Mouse (Mus musculus) embryonic facial prominence, embryonic 11.5 days (tissue): ENCODE results near the gene Kit. TPM values are rescaled to one million over a fixed set of nuclear protein-coding genes. Genes with fewer than 3 reads are reported as not detected.

Experiments used
- ATAC-seq: fragments of 200-750 bp; cut with Nextera tagmentation; replicated peaks from 2 replicates; pipeline ENCODE4 v1.8.0; 2017; ENCODE audit warnings: low read depth; ENCODE audit not compliant: insufficient number of reproducible peaks, low FRiP score, low TSS enrichment
- DNase-seq: peaks from one replicate; pipeline ENCODE4 v3.0.0-alpha.2; 2015; ENCODE audit warnings: low spot score
- H3K27ac ChIP-seq: fragments of 300-500 bp; sonication (generic); replicated peaks from 2 replicates; pipeline ENCODE4 v1.5.1; 2014; ENCODE audit warnings: mild to moderate bottlenecking, low read depth, low read length, control low read depth
- H3K27me3 ChIP-seq: fragments of 300-500 bp; sonication (generic); 2 replicates; pipeline ENCODE4 v1.6.1; 2014; ENCODE audit warnings: mild to moderate bottlenecking, low read length, moderate library complexity, mixed read lengths; ENCODE audit not compliant: control insufficient read depth, insufficient read depth
- H3K36me3 ChIP-seq: fragments of 300-500 bp; sonication (generic); replicated peaks from 2 replicates; pipeline ENCODE4 v1.6.1; 2014; ENCODE audit warnings: low read depth, mild to moderate bottlenecking, low read length, moderate library complexity, mixed read lengths; ENCODE audit not compliant: control insufficient read depth, insufficient read depth
- H3K4me1 ChIP-seq: fragments of 300-500 bp; sonication (generic); 2 replicates; pipeline ENCODE4 v1.6.1; 2014; ENCODE audit warnings: low read length, mixed read lengths; ENCODE audit not compliant: control insufficient read depth, insufficient read depth
- H3K4me2 ChIP-seq: fragments of 300-500 bp; sonication (generic); 2 replicates; pipeline ENCODE4 v1.6.1; 2014; ENCODE audit warnings: low read depth, mild to moderate bottlenecking, control low read depth, low read length, moderate library complexity
- H3K4me3 ChIP-seq: fragments of 300-500 bp; sonication (generic); 2 replicates; pipeline ENCODE4 v1.5.1; 2014; ENCODE audit warnings: low read depth, low read length, control low read depth
- H3K9ac ChIP-seq: fragments of 300-500 bp; sonication (generic); replicated peaks from 2 replicates; pipeline ENCODE4 v1.6.1; 2014; ENCODE audit warnings: mild to moderate bottlenecking, control low read depth, low read length
- H3K9me3 ChIP-seq: fragments of 300-500 bp; sonication (generic); replicated peaks from 2 replicates; pipeline ENCODE4 v1.6.1; 2016; ENCODE audit warnings: mild to moderate bottlenecking, low read length, inconsistent platforms, mixed read lengths; ENCODE audit not compliant: control insufficient read depth
- WGBS: fragments of 180-500 bp; shearing (Covaris S2); extraction: QIAGEN DNeasy Blood & Tissue Kit; methylation state at CpG from one replicate; pipeline ENCODE4 v1.1.7; 2014; 5-methylcytosine and 5-hydroxymethylcytosine counted together
- polyA plus RNA-seq: library from polyadenylated mRNA; unstranded; fragments of >200 nt; fragmentation: Nextera tagmentation; extraction: Ambion mirVana; gene quantifications from 2 replicates; pipeline ENCODE4 v1.2.1, GENCODE M21; 2014

The Kit gene
- polyA plus RNA-seq, 1 experiment from 2014 or later: 21.0 TPM

DNA sequence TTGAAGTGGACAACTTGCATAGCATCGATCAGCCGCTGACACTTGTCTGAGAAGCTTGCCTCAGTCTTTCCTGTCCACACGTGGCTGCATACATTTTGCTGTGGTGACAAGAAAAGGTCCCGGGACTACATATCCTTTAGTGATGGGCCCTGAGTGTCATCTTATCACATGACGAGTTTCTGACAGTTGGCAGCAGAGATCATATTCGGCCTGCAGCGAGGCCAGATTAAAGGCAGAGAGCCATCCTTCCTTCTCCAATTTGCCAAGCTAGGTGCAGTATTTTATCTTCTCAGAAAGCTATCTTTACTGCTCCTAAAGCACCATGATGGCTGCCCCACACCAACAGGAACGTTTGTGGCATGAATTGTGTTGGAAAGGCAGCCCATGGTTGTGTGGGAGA, 127.4 kb downstream of the Kit start:
- WGBS: 93% methylated on average over 8 of the region's 8 CpGs
- no peak overlapping the region for H3K9ac ChIP-seq
- H3K36me3 ChIP-seq: no peaks in the 10 kb centered on the region
- H3K27ac ChIP-seq: no peak overlapping the region
- H3K4me1 ChIP-seq: no peaks in the 10 kb centered on the region
- no peaks in the 10 kb centered on the region for H3K27me3 ChIP-seq
- H3K4me3 ChIP-seq: no peak overlapping the region
- H3K4me2 ChIP-seq: no peak overlapping the region
- DNase-seq: no peak
- ATAC-seq: no peak
- no peaks in the 10 kb centered on the region for H3K9me3 ChIP-seq

DNA sequence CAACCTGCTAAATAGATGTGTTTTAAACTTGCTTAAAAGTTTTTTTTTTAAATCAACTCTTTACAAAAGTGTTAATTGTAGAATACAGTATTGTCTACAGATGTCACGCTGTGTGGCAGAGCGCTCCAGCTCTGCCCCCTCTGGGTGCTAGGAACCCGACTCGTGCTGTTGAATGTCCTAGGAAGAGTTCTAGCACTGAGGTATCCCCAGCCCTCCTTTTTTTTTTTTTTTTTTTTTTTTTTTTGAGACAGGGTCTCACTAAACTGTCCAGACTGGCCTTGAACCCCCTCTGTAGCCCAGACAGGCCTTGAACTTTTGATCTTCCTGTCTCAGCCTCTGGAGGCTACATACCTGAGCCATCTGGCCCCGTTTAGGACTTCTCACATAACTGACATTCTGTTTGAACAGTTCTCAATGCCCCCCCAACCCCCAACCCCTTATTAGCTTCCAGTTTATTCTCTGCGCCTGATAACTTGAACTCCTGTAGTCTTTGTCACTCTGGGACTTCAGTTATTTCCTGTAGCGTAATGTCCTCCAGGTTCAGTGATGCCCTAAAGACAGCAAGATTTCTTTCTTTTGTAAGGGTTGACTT, 130.0 kb downstream of the Kit start:
- 57% methylated on average over 7 of the region's 7 CpGs for WGBS
- DNase-seq (peak; percentile 73), ATAC-seq (no peak)
- Histone ChIP-seq H3K4me1 (no peaks in the 10 kb centered on the region), H3K4me2 (no peak overlapping the region), H3K9me3 (no peaks in the 10 kb centered on the region), H3K4me3 (no peak overlapping the region), H3K27me3 (no peaks in the 10 kb centered on the region), H3K36me3 (no peaks in the 10 kb centered on the region), H3K27ac (no peak overlapping the region), H3K9ac (no peak overlapping the region)

DNA sequence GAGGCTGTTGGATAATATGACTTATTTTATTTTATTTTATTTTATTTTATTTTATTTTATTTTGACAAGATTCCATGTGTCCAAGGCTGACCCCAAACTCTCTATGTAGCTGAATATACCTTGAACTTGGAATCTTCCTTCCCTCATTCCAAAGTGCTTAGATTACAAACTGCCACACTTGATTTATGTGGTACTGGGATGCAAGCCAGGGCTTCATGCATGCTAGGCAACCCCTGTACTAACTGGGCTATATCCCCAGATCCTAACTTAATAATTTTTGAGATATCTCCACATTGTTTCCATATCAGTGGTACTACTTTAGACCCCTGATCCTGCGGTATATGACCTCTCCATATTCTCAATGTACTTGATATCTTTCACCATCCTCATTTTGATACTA, 130.7 kb downstream of the Kit start:
- no peak for DNase-seq
- H3K9ac ChIP-seq: no peak overlapping the region
- no peaks in the 10 kb centered on the region for H3K27me3 ChIP-seq
- H3K36me3 ChIP-seq: no peaks in the 10 kb centered on the region
- H3K4me2 ChIP-seq: no peak overlapping the region
- ATAC-seq: no peak; the same call in 1 of the 2 replicates
- H3K4me3 ChIP-seq: no peak overlapping the region
- no peak overlapping the region for H3K27ac ChIP-seq
- WGBS: 96% methylated on average over 1 of the region's 1 CpGs
- no peaks in the 10 kb centered on the region for H3K9me3 ChIP-seq
- H3K4me1 ChIP-seq: no peaks in the 10 kb centered on the region
